Mouse (Mus musculus) kidney, embryonic 14.5 days (tissue): Measurements from ENCODE around the gene Omp. TPM values are rescaled to one million over a fixed set of nuclear protein-coding genes. Genes with fewer than 3 reads are reported as not detected.

Experiments used
- ATAC-seq: fragments of 200-750 bp; cut with Nextera tagmentation; 2 replicates; pipeline ENCODE4 v1.8.0; 2017; ENCODE audit warnings: moderate number of reproducible peaks, mild to moderate bottlenecking, moderate TSS enrichment, moderate library complexity; ENCODE audit not compliant: low FRiP score, low TSS enrichment
- H3K27ac ChIP-seq: fragments of 300-500 bp; sonication (generic); 2 replicates; pipeline ENCODE4 v1.5.1; 2014; ENCODE audit warnings: low read depth, mild to moderate bottlenecking, low read length, moderate library complexity, mixed read lengths
- H3K27me3 ChIP-seq: fragments of 300-500 bp; sonication (generic); 2 replicates; pipeline ENCODE4 v1.6.1; 2014; ENCODE audit warnings: mild to moderate bottlenecking, low read length; ENCODE audit not compliant: control insufficient read depth, insufficient read depth
- H3K36me3 ChIP-seq: fragments of 300-500 bp; sonication (generic); 2 replicates; pipeline ENCODE4 v1.6.1; 2014; ENCODE audit warnings: low read length, mixed read lengths; ENCODE audit not compliant: control insufficient read depth, insufficient read depth
- H3K4me1 ChIP-seq: fragments of 300-500 bp; sonication (generic); 2 replicates; pipeline ENCODE4 v1.6.1; 2014; ENCODE audit warnings: low read length, mixed read lengths; ENCODE audit not compliant: control insufficient read depth, insufficient read depth
- H3K4me2 ChIP-seq: fragments of 300-500 bp; sonication (generic); replicated peaks from 2 replicates; pipeline ENCODE4 v1.6.1; 2014; ENCODE audit warnings: low read depth, mild to moderate bottlenecking, low read length
- H3K4me3 ChIP-seq: fragments of 300-500 bp; sonication (generic); 2 replicates; pipeline ENCODE4 v1.5.1; 2014; ENCODE audit warnings: mild to moderate bottlenecking, low read length
- H3K9ac ChIP-seq: fragments of 300-500 bp; sonication (generic); 2 replicates; pipeline ENCODE4 v1.6.1; 2014; ENCODE audit warnings: low read depth, mild to moderate bottlenecking, low read length, moderate library complexity
- H3K9me3 ChIP-seq: fragments of 300-500 bp; sonication (generic); 2 replicates; pipeline ENCODE4 v1.6.1; 2016; ENCODE audit warnings: low read length; ENCODE audit not compliant: control insufficient read depth
- WGBS: fragments of 180-500 bp; shearing (Covaris S2); extraction: QIAGEN DNeasy Blood & Tissue Kit; methylation state at CpG from one replicate; pipeline ENCODE4 v1.1.7; 2014; 5-methylcytosine and 5-hydroxymethylcytosine counted together
- polyA plus RNA-seq: library from polyadenylated mRNA; unstranded; fragments of >200 nt; fragmentation: Nextera tagmentation; extraction: Ambion mirVana; gene quantifications from 2 replicates; pipeline ENCODE4 v1.2.1, GENCODE M21; 2014

The Omp gene
- polyA plus RNA-seq, 1 experiment from 2014 or later = 0.51 TPM

DNA sequence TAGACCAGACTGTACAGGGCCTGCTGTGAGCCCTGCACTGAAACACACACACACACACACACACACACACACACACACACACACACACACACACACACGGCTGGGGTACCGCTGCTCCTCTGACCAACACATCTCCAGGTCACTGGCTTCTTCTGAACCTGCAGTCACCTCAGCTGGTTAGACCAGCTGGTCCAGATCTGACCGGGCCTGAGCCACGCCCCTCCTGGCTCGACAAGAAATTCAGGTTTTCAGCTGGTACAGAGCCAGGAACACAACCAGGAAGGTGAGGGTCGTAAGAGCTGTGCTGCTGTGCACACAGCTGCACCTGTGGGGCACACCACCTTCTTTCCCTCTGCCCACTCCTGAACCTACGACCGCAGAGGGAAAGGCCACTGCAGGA lies 13.2 kb upstream of the Omp start:
- ATAC-seq = peak; percentile 69
- no peaks in the 10 kb centered on the region for H3K27me3 ChIP-seq
- peaks cover 32% of the 10 kb centered on the region for H3K4me1 ChIP-seq
- WGBS = 34% methylated on average over 8 of the region's 8 CpGs
- H3K27ac ChIP-seq = no peak overlapping the region; the same call in 1 of the 2 replicates
- no peak overlapping the region for H3K4me2 ChIP-seq
- H3K36me3 ChIP-seq = no peaks in the 10 kb centered on the region
- H3K4me3 ChIP-seq = no peak overlapping the region
- H3K9ac ChIP-seq = no peak overlapping the region
- H3K9me3 ChIP-seq = no peaks in the 10 kb centered on the region

DNA sequence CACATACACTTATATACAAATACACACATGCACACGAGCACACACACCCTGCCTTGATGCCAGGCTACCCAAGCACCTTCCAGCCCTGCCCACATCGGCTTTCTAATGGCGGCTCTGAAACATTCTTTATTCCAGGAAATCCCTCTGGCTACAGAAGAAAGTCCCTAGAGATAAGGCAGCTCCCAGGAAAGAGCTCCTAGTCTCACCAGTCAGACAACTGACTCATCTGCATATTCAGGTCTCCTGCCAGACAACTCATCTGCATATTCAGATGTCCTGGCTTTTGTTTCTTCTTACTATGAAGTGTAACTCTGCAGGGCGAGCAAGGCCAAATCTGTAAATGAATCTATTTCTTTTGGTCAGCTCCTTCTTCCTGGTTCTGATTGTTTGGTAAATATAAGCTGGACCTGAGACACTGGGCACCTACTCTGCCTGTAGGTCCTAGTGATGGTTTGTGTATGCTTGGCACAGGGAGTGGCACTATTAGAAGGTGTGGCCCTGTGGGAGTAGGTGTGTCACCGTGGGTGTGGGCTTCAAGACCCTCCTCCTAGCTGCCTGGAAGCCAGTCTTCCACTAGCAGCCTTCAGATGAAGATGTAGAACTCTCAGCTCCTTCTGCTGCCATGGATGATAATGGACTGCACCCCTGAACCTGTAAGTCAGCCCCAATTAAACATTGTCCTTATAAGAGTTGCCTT lies 12.5 kb upstream of the Omp start:
- no peaks in the 10 kb centered on the region for H3K36me3 ChIP-seq
- H3K27me3 ChIP-seq = no peaks in the 10 kb centered on the region
- H3K4me2 ChIP-seq = no peak overlapping the region
- H3K9me3 ChIP-seq = no peaks in the 10 kb centered on the region
- H3K9ac ChIP-seq = no peak overlapping the region
- peak overlapping the region; percentile 43; the same call in 1 of the 2 replicates for H3K27ac ChIP-seq
- WGBS = 69% methylated on average over 5 of the region's 5 CpGs
- no peak overlapping the region for H3K4me3 ChIP-seq
- ATAC-seq = no peak
- H3K4me1 ChIP-seq = peaks cover 36% of the 10 kb centered on the region

DNA sequence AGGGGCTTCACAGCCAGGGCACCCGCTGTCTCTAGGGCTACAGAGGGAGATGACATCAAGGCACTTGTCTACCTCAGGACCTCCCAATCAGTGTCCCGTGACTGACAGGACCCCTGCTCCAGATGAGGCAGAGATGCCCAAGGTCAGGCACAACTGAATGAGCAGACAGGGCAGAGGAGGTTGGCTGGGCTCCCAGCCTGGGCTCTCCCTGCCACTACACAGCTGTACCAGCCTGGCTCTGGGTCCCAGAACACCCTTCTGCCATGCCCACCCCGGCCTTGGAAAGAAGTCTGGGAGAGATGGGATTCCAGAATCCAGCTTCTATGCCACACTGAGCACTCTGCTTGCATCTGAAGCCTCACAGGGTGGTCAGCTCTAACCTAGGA lies 11.0 kb upstream of the Omp start:
- H3K9ac ChIP-seq = no peak overlapping the region
- no peak overlapping the region for H3K4me2 ChIP-seq
- H3K4me3 ChIP-seq = no peak overlapping the region
- H3K27me3 ChIP-seq = no peaks in the 10 kb centered on the region
- peaks cover 39% of the 10 kb centered on the region for H3K4me1 ChIP-seq
- WGBS = 45% methylated on average over 3 of the region's 3 CpGs
- ATAC-seq = no peak
- H3K36me3 ChIP-seq = no peaks in the 10 kb centered on the region
- no peaks in the 10 kb centered on the region for H3K9me3 ChIP-seq
- no peak overlapping the region for H3K27ac ChIP-seq

DNA sequence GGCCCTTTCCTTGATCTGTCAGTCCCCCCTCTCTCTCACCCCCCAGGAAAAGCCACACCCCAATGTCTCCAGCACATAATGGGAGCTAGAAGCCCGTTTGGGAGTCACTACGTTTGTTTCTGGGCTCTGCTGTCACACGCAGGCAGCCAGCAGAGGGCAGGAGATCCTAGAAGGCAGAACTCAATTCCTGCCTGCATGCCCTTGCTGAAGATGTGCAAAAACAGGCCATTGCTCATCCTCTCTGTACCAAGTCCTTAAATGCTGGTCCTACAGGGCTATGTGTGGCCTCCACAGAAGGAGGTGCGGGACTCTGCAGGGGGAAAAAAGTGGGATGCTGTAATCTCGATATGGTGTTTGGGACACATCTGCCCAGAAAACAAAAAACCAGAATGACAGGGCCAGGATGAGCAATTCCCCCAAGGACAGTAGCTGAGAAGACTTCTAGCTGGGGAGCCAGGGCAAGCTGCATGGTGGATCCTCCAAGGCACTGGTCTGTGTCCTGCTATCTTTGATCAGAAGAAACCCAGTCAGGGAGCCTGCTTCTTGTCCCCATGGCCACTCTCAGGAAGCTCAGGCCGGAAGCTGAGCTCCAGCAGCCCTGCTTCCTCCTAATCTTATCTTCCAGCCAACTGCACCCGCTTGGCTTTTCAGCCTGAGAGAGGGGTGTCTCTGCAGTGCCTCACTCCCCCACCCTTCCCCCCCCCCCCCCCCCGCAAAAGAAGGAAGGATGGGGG lies 10.4 kb upstream of the Omp start:
- ATAC-seq = no peak
- Histone ChIP-seq H3K4me2 (no peak overlapping the region), H3K4me1 (peaks cover 38% of the 10 kb centered on the region), H3K27me3 (no peaks in the 10 kb centered on the region), H3K9ac (no peak overlapping the region), H3K27ac (no peak overlapping the region), H3K4me3 (no peak overlapping the region), H3K9me3 (no peaks in the 10 kb centered on the region), H3K36me3 (no peaks in the 10 kb centered on the region)
- WGBS = 25% methylated on average over 8 of the region's 8 CpGs

DNA sequence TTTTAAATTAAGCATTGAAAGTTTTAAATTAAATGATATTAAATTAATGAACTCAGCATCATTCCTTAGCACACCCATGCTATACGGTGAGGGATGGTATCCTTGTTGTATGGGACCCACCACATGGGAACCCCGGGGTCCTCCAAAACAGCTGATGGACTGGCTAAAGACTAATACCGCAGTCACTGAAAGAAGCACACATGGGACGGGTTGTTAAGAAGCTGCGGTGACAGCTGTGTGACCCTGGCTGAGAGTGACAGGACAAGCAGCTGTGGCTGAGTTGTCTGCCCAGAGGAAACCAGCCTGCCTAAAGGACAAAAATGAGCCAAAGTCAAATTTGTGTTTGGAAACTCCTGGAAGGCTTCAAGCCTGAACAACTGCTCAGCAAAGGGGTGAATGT lies 8.6 kb upstream of the Omp start:
- no peak overlapping the region for H3K27ac ChIP-seq
- no peak overlapping the region for H3K4me2 ChIP-seq
- no peaks in the 10 kb centered on the region for H3K9me3 ChIP-seq
- no peak for ATAC-seq
- peaks cover 30% of the 10 kb centered on the region for H3K4me1 ChIP-seq
- no peaks in the 10 kb centered on the region for H3K36me3 ChIP-seq
- no peak overlapping the region for H3K9ac ChIP-seq
- no peaks in the 10 kb centered on the region for H3K27me3 ChIP-seq
- WGBS = 66% methylated on average over 5 of the region's 5 CpGs
- no peak overlapping the region for H3K4me3 ChIP-seq

DNA sequence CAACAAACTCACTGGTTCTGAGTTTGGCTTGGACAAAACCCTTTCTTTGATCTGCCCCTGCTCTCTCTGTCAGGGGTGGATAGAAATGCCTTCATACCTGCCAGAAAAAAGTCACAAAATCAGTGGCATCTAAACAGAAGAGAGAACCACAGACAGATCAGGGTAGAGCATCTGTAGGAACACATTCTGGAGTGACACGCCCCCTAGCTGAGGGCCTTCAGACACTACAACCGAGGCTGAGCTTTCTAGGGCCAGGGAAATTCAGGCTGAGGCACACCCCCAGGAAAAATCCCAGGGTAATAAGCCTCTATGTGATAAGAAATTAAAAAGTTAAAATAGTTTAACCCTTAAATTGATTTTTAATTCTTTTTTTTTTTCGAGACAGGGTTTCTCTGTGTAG lies 8.0 kb upstream of the Omp start:
- WGBS = 56% methylated on average over 3 of the region's 3 CpGs
- Histone ChIP-seq H3K4me2 (no peak overlapping the region), H3K36me3 (no peaks in the 10 kb centered on the region), H3K9ac (no peak overlapping the region), H3K27ac (no peak overlapping the region), H3K4me3 (no peak overlapping the region), H3K4me1 (peaks cover 30% of the 10 kb centered on the region), H3K9me3 (no peaks in the 10 kb centered on the region), H3K27me3 (no peaks in the 10 kb centered on the region)
- no peak for ATAC-seq

DNA sequence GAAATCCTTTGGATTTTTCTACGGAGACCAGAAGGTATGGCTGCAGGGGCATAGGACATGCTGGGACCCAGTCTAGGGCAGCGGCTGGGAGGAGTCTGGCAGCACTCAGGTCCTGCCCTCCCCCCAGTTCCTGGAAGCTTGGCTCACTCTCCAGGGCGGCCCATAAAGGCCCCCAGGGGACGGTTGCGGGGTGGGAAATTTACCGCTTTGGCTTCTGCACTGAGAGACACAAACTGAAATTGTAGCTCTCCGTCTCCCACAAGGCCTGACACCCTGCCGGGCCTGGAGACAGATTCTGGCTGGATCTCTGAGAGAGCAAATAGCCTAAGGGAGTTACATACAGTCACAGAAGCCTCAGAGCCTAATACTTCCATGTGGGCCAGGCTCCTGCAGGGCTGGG lies 7.1 kb upstream of the Omp start:
- Histone ChIP-seq H3K36me3 (no peaks in the 10 kb centered on the region), H3K9ac (no peak overlapping the region; the same call in 1 of the 2 replicates), H3K4me2 (no peak overlapping the region), H3K4me3 (no peak overlapping the region), H3K9me3 (no peaks in the 10 kb centered on the region), H3K27me3 (no peaks in the 10 kb centered on the region), H3K27ac (no peak overlapping the region), H3K4me1 (peaks cover 39% of the 10 kb centered on the region)
- 22% methylated on average over 8 of the region's 8 CpGs for WGBS
- ATAC-seq = no peak

DNA sequence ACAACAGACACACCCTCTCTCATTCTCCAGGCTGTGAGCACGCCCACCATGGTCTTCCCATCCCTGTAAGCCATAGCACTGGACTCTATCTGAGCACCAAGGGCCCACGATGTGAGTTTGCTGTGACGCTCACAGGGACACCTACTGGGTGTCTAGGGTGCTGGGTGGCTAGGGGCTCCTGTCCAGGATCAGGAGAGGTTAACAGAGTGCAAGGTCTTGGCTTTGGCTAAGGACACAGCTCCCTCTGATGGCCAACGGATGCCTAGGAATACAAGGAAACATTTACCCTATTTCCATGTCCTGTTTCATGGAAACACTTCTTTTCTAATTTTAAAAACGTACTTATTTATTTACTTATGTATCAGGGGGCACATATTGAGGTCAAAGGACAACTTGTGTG lies 5.2 kb upstream of the Omp start:
- peak overlapping the region; percentile 37; the same call in 1 of the 2 replicates for H3K27ac ChIP-seq
- H3K9ac ChIP-seq = no peak overlapping the region
- ATAC-seq = no peak
- H3K36me3 ChIP-seq = no peaks in the 10 kb centered on the region
- 55% methylated on average over 5 of the region's 5 CpGs for WGBS
- H3K4me1 ChIP-seq = peaks cover 34% of the 10 kb centered on the region
- H3K4me2 ChIP-seq = no peak overlapping the region
- no peaks in the 10 kb centered on the region for H3K27me3 ChIP-seq
- H3K4me3 ChIP-seq = no peak overlapping the region
- no peaks in the 10 kb centered on the region for H3K9me3 ChIP-seq

DNA sequence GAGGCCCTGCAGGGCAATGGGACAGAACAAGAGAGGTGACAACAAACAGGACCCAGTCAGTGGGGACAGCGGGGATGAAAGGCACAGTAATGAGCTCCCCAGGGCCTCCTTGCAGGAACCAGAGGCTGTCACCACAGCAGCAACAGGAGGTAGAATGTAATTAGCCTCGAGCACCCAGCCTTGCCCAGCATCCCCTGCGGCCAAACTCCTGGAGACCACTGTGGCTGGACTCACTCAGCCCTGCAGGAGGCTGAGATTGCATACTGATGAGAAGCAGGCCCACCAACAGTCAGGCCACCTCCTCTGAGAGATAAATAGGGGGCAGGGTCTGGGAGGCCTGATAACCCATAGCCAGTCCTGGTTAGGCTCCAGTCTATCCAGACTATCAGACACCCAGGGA lies 4.5 kb upstream of the Omp start:
- 9% methylated on average over 3 of the region's 3 CpGs for WGBS
- peaks cover 34% of the 10 kb centered on the region for H3K4me1 ChIP-seq

More for the DNA sequence above, 4.5 kb upstream of the Omp start:
- Histone ChIP-seq H3K9me3 (no peaks in the 10 kb centered on the region), H3K27ac (peak overlapping the region; percentile 69; the same call in 1 of the 2 replicates), H3K4me3 (no peak overlapping the region), H3K4me2 (no peak overlapping the region), H3K9ac (no peak overlapping the region), H3K27me3 (no peaks in the 10 kb centered on the region), H3K36me3 (no peaks in the 10 kb centered on the region)
- peak; percentile 37; the same call in 1 of the 2 replicates for ATAC-seq
